Mouse (Mus musculus): ENCODE results near the gene Prom2.

DNA sequence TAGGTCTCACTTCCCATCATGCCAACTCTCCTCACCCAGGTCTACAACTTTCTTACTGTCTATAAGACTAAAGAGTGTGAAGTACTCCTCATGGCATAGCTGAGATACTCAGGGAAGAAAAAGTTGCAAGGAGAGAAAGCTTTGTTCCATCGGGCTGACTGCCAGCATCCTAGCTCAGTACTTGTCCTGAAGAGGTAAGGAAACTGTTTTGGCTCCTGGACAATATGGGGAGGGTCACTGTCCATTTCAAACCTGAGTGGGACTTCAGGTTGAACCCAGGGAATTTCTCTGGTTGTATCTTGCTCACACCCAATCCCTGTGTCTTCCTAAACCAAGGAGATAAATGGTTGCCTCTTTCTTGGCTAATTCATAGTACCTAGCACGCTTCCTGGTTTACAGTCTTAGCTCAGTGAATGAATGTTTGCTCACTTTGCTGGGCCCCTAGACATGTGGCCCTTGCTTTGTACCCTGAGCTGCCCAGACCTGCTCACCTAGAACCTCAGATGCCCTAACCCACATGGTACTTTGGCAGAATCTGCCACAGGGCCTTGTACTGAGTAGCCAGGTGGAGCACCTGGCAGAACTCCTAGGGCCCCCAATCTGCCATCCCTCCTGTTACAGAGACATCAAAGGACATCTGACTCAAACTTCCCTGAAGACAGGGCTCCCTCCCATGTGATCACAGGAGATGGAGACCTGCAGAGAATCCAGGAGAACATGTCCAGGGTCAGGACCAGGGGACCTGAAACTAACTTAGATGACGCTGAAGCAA lies 16.1 kb downstream of the Prom2 start:
- TF ChIP-seq CTCF (IDR thresholded peaks at IDR 0.05; ENCODE audit: extremely low read depth, insufficient read depth, low read length) (no peak), POLR2A (IDR thresholded peaks at IDR 0.05; ENCODE audit: extremely low read depth, insufficient read depth, low read length) (no peak)

All from cortical plate, adult 2 months (tissue).